Mouse (Mus musculus): ENCODE measurements around the gene Spryd4. TPM values are rescaled to one million over a fixed set of nuclear protein-coding genes. Genes with fewer than 3 reads are reported as not detected.
A peak's percentile ranks its signal among the peaks of the same experiment; 100 is the strongest.
"Not testable (repeated sequence)": the region's sequence is repeated elsewhere in the genome, so short reads cannot be mapped to it uniquely, and the experiment has no call there.

Spryd4 gene
- polyA plus RNA-seq, 1 experiment from 2014 or later = 24.1 TPM

GRCm38 (mm10) chr10:128225064-128225463, 13.5 kb upstream of the Spryd4 start:
- ATAC-seq (ENCODE audit: low read depth) (no peak), DNase-seq (no peak)
- Histone ChIP-seq H3K4me1 (replicated peaks) (peaks cover 35% of the 10 kb centered on the region), H3K9ac (no peak overlapping the region), H3K9me3 (replicated peaks) (no peaks in the 10 kb centered on the region), H3K27ac (no peak overlapping the region), H3K4me2 (no peak overlapping the region), H3K36me3 (no peaks in the 10 kb centered on the region), H3K27me3 (no peaks in the 10 kb centered on the region), H3K4me3 (replicated peaks) (no peak overlapping the region)
- 60% methylated on average over 5 of the region's 5 CpGs for WGBS (ENCODE audit: insufficient replicate concordance)

- 56% methylated on average over 16 of the region's 16 CpGs for WGBS (ENCODE audit: insufficient replicate concordance)
- no peaks in the 10 kb centered on the region for H3K27me3 ChIP-seq
- H3K27ac ChIP-seq = no peak overlapping the region
- H3K9me3 ChIP-seq (replicated peaks) = no peaks in the 10 kb centered on the region
- H3K9ac ChIP-seq = no peak overlapping the region
- H3K4me3 ChIP-seq (replicated peaks) = no peak overlapping the region
- ATAC-seq (ENCODE audit: low read depth) = no peak
- no peaks in the 10 kb centered on the region for H3K36me3 ChIP-seq
- H3K4me1 ChIP-seq (replicated peaks) = peaks cover 41% of the 10 kb centered on the region
- no peak overlapping the region for H3K4me2 ChIP-seq
- DNase-seq = no peak
Observed at GRCm38 (mm10) chr10:128221533-128222286, 10.1 kb upstream of the Spryd4 start.

GRCm38 (mm10) chr10:128218387-128219117, 6.9 kb upstream of the Spryd4 start:
- ATAC-seq (ENCODE audit: low read depth) = peak; percentile 88
- 67% methylated on average over 18 of the region's 18 CpGs for WGBS (ENCODE audit: insufficient replicate concordance)

GRCm38 (mm10) chr10:128214981-128215380, 3.4 kb upstream of the Spryd4 start:
- Histone ChIP-seq H3K9me3 (replicated peaks) (no peaks in the 10 kb centered on the region), H3K4me1 (replicated peaks) (peaks cover 48% of the 10 kb centered on the region), H3K27ac (no peak overlapping the region), H3K9ac (no peak overlapping the region), H3K4me3 (replicated peaks) (no peak overlapping the region), H3K4me2 (no peak overlapping the region), H3K27me3 (peaks cover 3% of the 10 kb centered on the region; the same call in 1 of the 2 replicates), H3K36me3 (no peaks in the 10 kb centered on the region)
- WGBS (ENCODE audit: insufficient replicate concordance) = 75% methylated on average over 5 of the region's 5 CpGs
- DNase-seq = no peak
- no peak for ATAC-seq (ENCODE audit: low read depth)

More at GRCm38 (mm10) chr10:128218387-128219117, 6.9 kb upstream of the Spryd4 start:
- Histone ChIP-seq H3K4me2 (0 out of 2 replicates have a peak overlapping the region, but pooled peaks have one; percentile 8), H3K4me1 (replicated peaks) (peaks cover 32% of the 10 kb centered on the region), H3K4me3 (replicated peaks) (no peak overlapping the region), H3K36me3 (no peaks in the 10 kb centered on the region), H3K9me3 (replicated peaks) (no peaks in the 10 kb centered on the region), H3K27ac (peak overlapping the region; percentile 80), H3K9ac (peak overlapping the region; percentile 14; the same call in 1 of the 2 replicates), H3K27me3 (peaks cover 3% of the 10 kb centered on the region; the same call in 1 of the 2 replicates)
- DNase-seq = peak; percentile 42

- peaks cover 43% of the 10 kb centered on the region for H3K4me1 ChIP-seq (replicated peaks)
- H3K4me2 ChIP-seq; H3K36me3 ChIP-seq; ATAC-seq (ENCODE audit: low read depth); H3K27me3 ChIP-seq; DNase-seq; H3K9me3 ChIP-seq (replicated peaks); H3K4me3 ChIP-seq (replicated peaks); H3K27ac ChIP-seq; H3K9ac ChIP-seq: not testable (repeated sequence)
- WGBS (ENCODE audit: insufficient replicate concordance) = 72% methylated on average over 4 of the region's 4 CpGs
Observed at GRCm38 (mm10) chr10:128214112-128214511, 2.5 kb upstream of the Spryd4 start.

GRCm38 (mm10) chr10:128212871-128213323, 1.3 kb upstream of the Spryd4 start:
- peak; percentile 61 for ATAC-seq (ENCODE audit: low read depth)

GRCm38 (mm10) chr10:128212148-128212547, 541 bp upstream of the Spryd4 start:
- Histone ChIP-seq H3K27ac (peak overlapping the region; percentile 71), H3K4me2 (peak overlapping the region; percentile 97), H3K27me3 (peaks cover 3% of the 10 kb centered on the region; the same call in 1 of the 2 replicates), H3K4me3 (replicated peaks) (peak overlapping the region; percentile 73), H3K9ac (peak overlapping the region; percentile 79; the same call in 1 of the 2 replicates), H3K9me3 (replicated peaks) (no peaks in the 10 kb centered on the region), H3K36me3 (peaks cover 13% of the 10 kb centered on the region; the same call in 1 of the 2 replicates), H3K4me1 (replicated peaks) (peaks cover 29% of the 10 kb centered on the region)
- WGBS (ENCODE audit: insufficient replicate concordance) = 39% methylated on average over 6 of the region's 6 CpGs
- DNase-seq (no peak), ATAC-seq (ENCODE audit: low read depth) (no peak)

More at GRCm38 (mm10) chr10:128212871-128213323, 1.3 kb upstream of the Spryd4 start:
- Histone ChIP-seq H3K9me3 (replicated peaks) (no peaks in the 10 kb centered on the region), H3K27me3 (peaks cover 3% of the 10 kb centered on the region; the same call in 1 of the 2 replicates), H3K9ac (peak overlapping the region; percentile 65), H3K4me2 (peak overlapping the region; percentile 97), H3K27ac (peak overlapping the region; percentile 6; the same call in 1 of the 2 replicates), H3K36me3 (peaks cover 10% of the 10 kb centered on the region; the same call in 1 of the 2 replicates), H3K4me3 (replicated peaks) (peak overlapping the region; percentile 47), H3K4me1 (replicated peaks) (peaks cover 31% of the 10 kb centered on the region)
- DNase-seq = no peak
- WGBS (ENCODE audit: insufficient replicate concordance) = 1% methylated on average over 18 of the region's 18 CpGs

- DNase-seq = no peak
- peak overlapping the region; percentile 79 for H3K9ac ChIP-seq
- H3K4me1 ChIP-seq (replicated peaks) = peaks cover 29% of the 10 kb centered on the region
- 0 out of 2 replicates have a peak, but pooled peaks have one; percentile 5 for ATAC-seq (ENCODE audit: low read depth)
- peak overlapping the region; percentile 73 for H3K4me3 ChIP-seq (replicated peaks)
- H3K36me3 ChIP-seq = peaks cover 17% of the 10 kb centered on the region; the same call in 1 of the 2 replicates
- 15% methylated on average over 14 of the region's 14 CpGs for WGBS (ENCODE audit: insufficient replicate concordance)
- peaks cover 3% of the 10 kb centered on the region; the same call in 1 of the 2 replicates for H3K27me3 ChIP-seq
- peak overlapping the region; percentile 97 for H3K4me2 ChIP-seq
- 0 out of 2 replicates have a peak overlapping the region, but pooled peaks have one; percentile 23 for H3K27ac ChIP-seq
- no peaks in the 10 kb centered on the region for H3K9me3 ChIP-seq (replicated peaks)
Observed at GRCm38 (mm10) chr10:128210954-128211353, 653 bp downstream of the Spryd4 start.

- ATAC-seq (ENCODE audit: low read depth) (no peak), DNase-seq (no peak)
- WGBS (ENCODE audit: insufficient replicate concordance) = 78% methylated on average over 2 of the region's 2 CpGs
- no peaks in the 10 kb centered on the region for H3K9me3 ChIP-seq (replicated peaks)
- H3K9ac ChIP-seq = peak overlapping the region; percentile 79; the same call in 1 of the 2 replicates
- H3K4me2 ChIP-seq = peak overlapping the region; percentile 97
- H3K4me3 ChIP-seq (replicated peaks) = no peak overlapping the region; the same call in 1 of the 2 replicates
- peaks cover 3% of the 10 kb centered on the region; the same call in 1 of the 2 replicates for H3K27me3 ChIP-seq
- peaks cover 17% of the 10 kb centered on the region; the same call in 1 of the 2 replicates for H3K36me3 ChIP-seq
- no peak overlapping the region for H3K27ac ChIP-seq
- peaks cover 30% of the 10 kb centered on the region for H3K4me1 ChIP-seq (replicated peaks)
Observed at GRCm38 (mm10) chr10:128210131-128210530, 1.5 kb downstream of the Spryd4 start.

GRCm38 (mm10) chr10:128209311-128210009, 2.1 kb downstream of the Spryd4 start:
- WGBS (ENCODE audit: insufficient replicate concordance) = 80% methylated on average over 11 of the region's 11 CpGs

More at GRCm38 (mm10) chr10:128209311-128210009, 2.1 kb downstream of the Spryd4 start:
- DNase-seq (no peak), ATAC-seq (ENCODE audit: low read depth) (no peak)
- H3K9ac ChIP-seq = no peak overlapping the region
- H3K27me3 ChIP-seq = peaks cover under 1% of the 10 kb centered on the region; the same call in 1 of the 2 replicates
- H3K9me3 ChIP-seq (replicated peaks) = no peaks in the 10 kb centered on the region
- H3K4me2 ChIP-seq = no peak overlapping the region
- peaks cover 17% of the 10 kb centered on the region; the same call in 1 of the 2 replicates for H3K36me3 ChIP-seq
- peaks cover 37% of the 10 kb centered on the region for H3K4me1 ChIP-seq (replicated peaks)
- no peak overlapping the region for H3K4me3 ChIP-seq (replicated peaks)
- H3K27ac ChIP-seq = no peak overlapping the region
